Mouse (Mus musculus) WW6 (cell line): ENCODE measurements around the gene Sdr42e1.

ENCODE experiments used
- DNase-seq: peaks from one replicate; pipeline ENCODE4 v3.0.0-alpha.2; 2013; ENCODE audit warnings: low read depth, low spot score

The Sdr42e1 gene

DNA sequence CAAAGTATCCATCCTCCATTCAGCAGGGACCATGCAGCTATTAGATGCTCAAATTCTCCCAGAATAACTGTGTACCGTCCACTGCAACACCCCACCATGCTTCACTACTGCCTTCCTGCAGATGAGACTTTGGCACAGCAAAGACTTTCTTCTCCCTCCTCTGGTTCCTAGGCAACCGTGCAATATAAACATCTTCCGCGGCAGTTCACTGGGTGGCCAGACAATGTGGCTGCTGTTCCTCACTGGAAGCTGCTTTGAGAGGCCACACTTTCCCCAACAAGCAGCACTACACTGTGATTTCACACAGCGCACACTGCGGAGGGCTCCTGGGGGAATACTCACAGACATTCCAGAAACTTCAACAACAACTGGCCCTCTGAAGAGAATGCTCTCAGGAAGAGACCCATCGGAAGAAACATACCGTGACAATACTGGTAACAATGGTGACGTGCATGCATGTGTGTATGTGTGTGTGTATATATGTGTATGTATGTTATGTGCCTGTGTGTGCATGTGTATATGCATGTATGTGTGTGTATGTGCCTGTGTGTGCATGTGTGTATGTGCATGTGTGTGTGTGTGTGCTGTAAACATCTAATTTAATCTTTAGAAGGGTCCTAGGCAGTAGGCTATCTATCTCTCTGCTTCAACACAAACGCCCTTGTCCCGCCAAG is 13.0 kb downstream of the Sdr42e1 start:
- DNase-seq: no peak

GRCm38 (mm10) chr8:117658990-117659389 is 14.5 kb downstream of the Sdr42e1 start:
- no peak for DNase-seq

- no peak for DNase-seq
Observed at GRCm38 (mm10) chr8:117652318-117652717, 21.2 kb downstream of the Sdr42e1 start.

DNA sequence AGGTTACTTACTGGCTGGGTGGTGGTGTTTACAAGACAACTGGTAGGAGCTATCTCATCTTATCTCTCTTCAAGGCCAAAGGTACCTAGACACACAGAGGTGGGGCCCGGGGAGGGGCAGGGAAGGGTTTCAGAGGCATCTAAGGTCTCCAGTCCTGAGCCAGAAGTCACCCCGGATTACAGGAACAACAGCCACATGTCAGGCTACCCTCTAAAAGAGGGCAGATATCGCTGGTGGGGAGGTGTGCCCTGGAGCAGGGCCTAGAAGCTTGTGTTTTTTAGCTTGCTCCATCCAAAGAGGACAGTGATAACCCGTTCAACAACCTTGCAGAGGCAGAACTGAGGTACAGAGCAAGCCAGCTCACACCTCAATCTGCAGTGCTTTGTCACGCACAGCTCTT is 27.0 kb downstream of the Sdr42e1 start:
- no peak for DNase-seq

DNA sequence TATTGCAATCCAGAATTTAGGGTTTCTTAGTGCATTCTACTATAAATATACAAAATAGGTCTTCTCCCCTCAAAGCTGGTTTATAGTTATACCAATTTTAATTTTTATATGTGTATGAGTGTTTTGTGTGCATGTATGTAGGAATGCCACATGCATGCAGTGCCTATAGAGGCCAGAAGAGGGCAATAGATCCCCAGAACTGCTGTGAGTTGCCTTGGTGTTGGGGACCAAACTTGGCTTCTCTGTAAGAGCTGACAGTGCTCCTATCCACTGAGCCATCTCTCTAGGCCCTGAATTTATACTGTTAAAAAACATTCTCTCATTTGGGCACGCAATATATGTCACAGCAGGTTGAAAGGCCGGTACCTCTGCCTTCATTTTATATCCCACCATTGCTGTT is 27.5 kb downstream of the Sdr42e1 start:
- peak; percentile 40 for DNase-seq

DNA sequence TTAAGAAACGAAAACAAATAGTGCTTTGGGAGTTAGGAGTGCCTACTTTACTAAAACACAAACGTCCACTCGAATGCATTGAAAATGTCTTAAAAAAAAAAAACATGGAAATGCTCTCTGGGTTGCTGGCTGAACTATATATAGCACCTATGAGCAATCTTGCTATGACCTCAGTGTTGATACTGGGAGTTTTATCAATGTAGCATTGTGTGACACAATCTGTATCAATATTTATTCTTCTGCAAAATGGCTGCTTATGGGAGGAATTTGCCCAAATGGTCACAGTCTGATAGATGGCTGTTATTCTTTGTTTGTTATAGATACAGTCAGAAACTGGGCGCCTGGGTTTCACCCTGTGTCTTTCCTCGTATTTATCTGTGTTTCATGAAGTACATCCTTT is 28.0 kb downstream of the Sdr42e1 start:
- no peak for DNase-seq

GRCm38 (mm10) chr8:117639631-117640030 is 33.9 kb downstream of the Sdr42e1 start:
- DNase-seq: no peak

- no peak for DNase-seq
Observed at GRCm38 (mm10) chr8:117637462-117637861, 36.0 kb downstream of the Sdr42e1 start.

DNA sequence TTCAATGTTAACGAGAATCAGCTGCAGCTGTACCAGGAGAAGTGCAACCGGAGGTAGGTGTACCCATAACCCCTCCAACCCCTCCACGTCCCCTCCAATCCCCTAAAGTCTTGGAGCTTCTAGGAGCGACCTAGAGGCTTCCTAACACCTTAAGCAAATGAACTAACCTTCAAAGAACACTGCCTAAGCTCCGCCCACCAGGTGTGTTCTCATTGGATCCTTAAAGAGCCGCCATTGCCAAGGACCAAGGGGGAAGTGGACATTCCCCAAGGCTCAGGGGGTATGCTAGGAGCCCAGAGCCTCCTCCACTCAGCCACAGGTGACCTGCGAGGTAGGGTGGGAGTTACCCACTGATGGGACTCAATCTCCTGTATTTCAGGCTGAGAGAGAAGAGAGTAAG is 39.1 kb downstream of the Sdr42e1 start:
- no peak for DNase-seq

DNA sequence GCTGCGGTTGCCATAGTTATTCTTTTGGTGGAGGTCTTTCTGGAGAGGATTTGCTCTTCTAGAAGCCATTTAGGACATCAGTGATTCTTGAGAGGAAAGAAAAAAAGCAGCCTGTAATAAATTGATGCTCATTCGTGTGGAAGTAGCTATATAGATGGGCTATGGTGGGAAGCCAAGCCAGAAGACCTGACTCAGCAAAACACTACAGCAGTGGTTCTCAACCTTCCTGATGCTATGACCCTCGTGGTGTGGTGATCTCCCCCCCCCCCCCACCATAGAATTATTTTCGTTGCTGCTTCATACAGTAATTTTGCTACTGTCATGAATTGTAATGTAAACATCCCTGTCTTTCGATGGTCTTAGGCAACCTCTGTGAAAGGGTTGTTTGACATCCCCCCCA is 41.0 kb downstream of the Sdr42e1 start:
- DNase-seq: no peak

DNA sequence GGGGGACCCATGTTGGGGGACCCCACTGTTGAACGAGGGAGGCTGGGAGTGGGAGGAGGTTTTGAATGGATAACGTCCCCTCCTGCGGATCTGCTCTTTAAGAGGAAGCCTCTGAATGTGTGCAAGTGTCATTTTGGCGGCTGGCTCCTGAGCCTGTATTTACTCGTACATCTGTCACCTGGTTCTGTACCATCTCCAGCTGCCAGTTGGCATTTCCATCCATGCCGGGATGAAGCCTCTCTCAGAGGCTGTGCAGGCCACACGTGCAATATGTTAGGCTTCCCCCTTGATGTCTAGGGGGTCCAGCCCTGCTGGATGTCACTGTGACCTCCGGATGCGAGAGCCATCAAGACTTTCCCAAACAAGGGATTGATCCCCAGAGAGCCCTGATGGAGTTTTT is 46.4 kb downstream of the Sdr42e1 start:
- no peak for DNase-seq

DNA sequence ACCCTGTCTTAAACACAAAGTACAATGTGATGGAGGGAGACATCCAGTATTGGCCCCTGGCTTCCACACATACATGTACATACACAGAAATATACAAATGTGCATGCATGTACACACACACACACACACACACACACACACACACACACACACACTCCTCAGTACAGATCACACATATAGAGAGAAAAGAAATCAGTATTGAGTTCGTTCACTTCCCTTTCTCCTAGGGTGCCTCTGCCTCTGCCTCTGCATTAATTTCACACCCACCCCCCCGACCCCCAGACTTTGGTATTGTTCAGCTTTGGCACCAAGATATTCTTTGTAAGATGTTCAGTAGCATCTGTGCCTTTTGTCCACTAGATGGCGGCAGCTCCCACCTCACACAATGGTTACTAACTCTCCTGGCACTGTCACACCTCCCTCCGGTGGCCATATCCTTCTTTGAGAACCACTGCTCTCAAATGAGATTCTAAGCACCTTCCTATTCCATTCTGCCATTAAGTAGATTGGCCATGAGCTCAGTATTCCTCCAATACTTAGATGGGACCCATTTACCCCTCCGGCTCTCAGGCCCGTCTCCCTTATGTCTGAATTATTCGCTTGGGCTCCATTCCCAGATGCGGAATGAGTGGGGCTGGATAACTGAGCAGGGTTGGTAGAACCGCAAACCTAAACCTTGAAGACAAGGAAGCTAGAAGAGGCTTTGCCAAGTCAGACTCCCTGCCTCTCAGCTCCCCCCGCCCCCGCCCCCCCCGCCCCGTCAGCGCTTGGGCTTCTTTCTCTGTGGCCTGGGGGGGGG is 47.2 kb downstream of the Sdr42e1 start:
- peak; percentile 48 for DNase-seq

DNA sequence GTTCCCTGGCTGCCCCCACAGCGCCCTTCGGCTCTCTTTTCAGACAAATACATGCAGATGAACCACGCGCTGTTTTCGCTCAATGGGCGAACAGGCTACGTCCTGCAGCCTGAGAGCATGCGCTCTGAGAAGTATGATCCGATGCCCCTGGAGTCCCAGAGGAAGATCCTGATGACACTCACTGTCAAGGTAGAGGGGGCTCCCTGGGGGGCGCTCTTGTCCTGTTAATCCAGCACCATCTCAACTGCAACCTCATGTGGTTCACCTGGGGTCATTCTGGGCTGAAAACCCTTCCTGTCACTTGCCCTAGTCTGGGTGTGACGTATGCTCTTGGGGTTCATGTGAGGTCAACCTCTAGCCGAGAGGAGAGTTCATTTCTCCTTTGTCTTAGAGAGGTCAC is 60.6 kb downstream of the Sdr42e1 start:
- no peak for DNase-seq
